Mouse (Mus musculus) neural tube, embryonic 12.5 days (tissue): Measurements from ENCODE around the gene Ezr. TPM values are rescaled to one million over a fixed set of nuclear protein-coding genes. Genes with fewer than 3 reads are reported as not detected.
"Not testable (repeated sequence)": the region's sequence is repeated elsewhere in the genome, so short reads cannot be mapped to it uniquely, and the experiment has no call there.

ENCODE experiments used
- ATAC-seq: fragments of 200-750 bp; cut with Nextera tagmentation; 2 replicates; pipeline ENCODE4 v1.8.0; 2017; ENCODE audit warnings: low read depth, mild to moderate bottlenecking, moderate TSS enrichment, moderate library complexity; ENCODE audit not compliant: low FRiP score
- H3K27ac ChIP-seq: fragments of 300-500 bp; sonication (generic); 2 replicates; pipeline ENCODE4 v1.5.1; 2016
- H3K27me3 ChIP-seq: fragments of 300-500 bp; sonication (generic); replicated peaks from 2 replicates; pipeline ENCODE4 v1.6.1; 2016; ENCODE audit warnings: mild to moderate bottlenecking
- H3K36me3 ChIP-seq: fragments of 300-500 bp; sonication (generic); 2 replicates; pipeline ENCODE4 v1.6.1; 2016; ENCODE audit warnings: mild to moderate bottlenecking
- H3K4me1 ChIP-seq: fragments of 300-500 bp; sonication (generic); 2 replicates; pipeline ENCODE4 v1.6.1; 2016
- H3K4me2 ChIP-seq: fragments of 300-500 bp; sonication (generic); replicated peaks from 2 replicates; pipeline ENCODE4 v1.6.1; 2016; ENCODE audit warnings: mild to moderate bottlenecking
- H3K4me3 ChIP-seq: fragments of 300-500 bp; sonication (generic); 2 replicates; pipeline ENCODE4 v1.5.1; 2016
- H3K9ac ChIP-seq: fragments of 300-500 bp; sonication (generic); 2 replicates; pipeline ENCODE4 v1.6.1; 2016; ENCODE audit warnings: mild to moderate bottlenecking
- H3K9me3 ChIP-seq: fragments of 300-500 bp; sonication (generic); 2 replicates; pipeline ENCODE4 v1.6.1; 2016; ENCODE audit warnings: mild to moderate bottlenecking
- WGBS: fragments of 180-500 bp; shearing (Covaris S2); methylation state at CpG from one replicate; pipeline ENCODE4 v1.1.7; 2016; 5-methylcytosine and 5-hydroxymethylcytosine counted together
- polyA plus RNA-seq: library from polyadenylated mRNA; unstranded; fragments of >200 nt; fragmentation: Nextera tagmentation; extraction: Ambion mirVana; gene quantifications from 2 replicates; pipeline ENCODE4 v1.2.1, GENCODE M21; 2016

The Ezr gene
- polyA plus RNA-seq, 1 experiment from 2014 or later, result 87.8 TPM

DNA sequence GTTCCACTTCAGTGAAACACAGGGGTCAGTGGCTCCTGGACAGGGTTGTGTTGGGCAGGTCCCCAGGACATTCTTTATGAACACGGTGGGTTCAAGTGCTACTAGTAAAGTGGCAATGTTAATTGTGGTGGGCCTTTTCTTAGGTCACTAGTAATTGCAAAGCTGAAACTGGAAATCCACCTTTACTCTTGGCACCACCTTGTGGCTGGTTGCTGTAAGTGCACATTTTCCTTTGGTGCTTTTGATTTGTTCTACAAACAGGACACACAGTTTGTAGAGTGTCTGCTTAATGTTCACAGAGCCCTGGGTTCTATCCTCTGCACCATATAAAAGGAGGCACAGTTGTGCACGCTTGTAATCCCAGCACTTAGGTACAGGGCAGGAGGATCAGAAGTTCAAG is 91.0 kb downstream of the Ezr start:
- not testable (repeated sequence) for H3K36me3 ChIP-seq, H3K4me3 ChIP-seq, H3K9ac ChIP-seq, H3K27ac ChIP-seq, ATAC-seq, H3K27me3 ChIP-seq, H3K9me3 ChIP-seq, H3K4me2 ChIP-seq, H3K4me1 ChIP-seq
- whole genome bisulfite sequencing, result 12% methylated on average over 2 of the region's 2 CpGs

DNA sequence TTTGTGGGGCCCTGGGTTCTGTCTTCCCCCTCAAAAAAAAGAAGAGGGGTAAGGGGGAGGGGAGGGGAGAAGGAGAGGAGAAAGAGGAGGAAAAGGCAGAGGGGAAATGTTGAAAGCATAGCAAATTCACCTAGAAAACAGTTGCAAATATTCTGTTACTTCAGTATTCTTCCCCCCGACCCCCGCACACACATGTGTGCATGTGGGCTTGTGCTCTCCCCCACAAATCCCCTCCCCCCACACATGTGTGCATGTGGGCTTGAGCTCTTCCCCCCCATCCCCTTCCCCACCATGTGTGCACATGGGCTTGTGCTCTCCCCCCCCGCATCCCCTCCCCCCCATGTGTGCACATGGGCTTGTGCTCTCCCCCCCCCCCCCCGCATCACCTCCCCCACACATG is 93.2 kb downstream of the Ezr start:
- H3K4me1 ChIP-seq, ATAC-seq, H3K36me3 ChIP-seq, H3K4me3 ChIP-seq, H3K4me2 ChIP-seq, H3K9ac ChIP-seq, H3K9me3 ChIP-seq, H3K27me3 ChIP-seq, H3K27ac ChIP-seq: not testable (repeated sequence)
- whole genome bisulfite sequencing, result 88% methylated on average over 2 of the region's 4 CpGs

Other genes with a start within 250 kb of the Ezr start
- 61.0 and 78.0 TPM in 2 replicates for gene Dynlt1c, start 181.1 kb downstream of the Ezr start, polyA plus RNA-seq
- gene Dynlt1f, start 126.9 kb downstream of the Ezr start, polyA plus RNA-seq, result 345 and 348 TPM in 2 replicates
- 0.16 and 0.18 TPM in 2 replicates for gene Sytl3, start 123.7 kb downstream of the Ezr start, polyA plus RNA-seq
- gene Rsph3b, start 165.9 kb upstream of the Ezr start, polyA plus RNA-seq, result 39.4 and 41.6 TPM in 2 replicates
- gene Tagap1, start 178.4 kb upstream of the Ezr start, polyA plus RNA-seq, result 50.4 and 55.7 TPM in 2 replicates
- 105 and 110 TPM in 2 replicates for gene Rnaset2b, start 187.8 kb upstream of the Ezr start, polyA plus RNA-seq
- gene Gm49721, start 196.1 kb upstream of the Ezr start, polyA plus RNA-seq, result 0.28 and 0.38 TPM in 2 replicates
- gene Gm1604a, start 242.8 kb upstream of the Ezr start, polyA plus RNA-seq, result not detected in 2 replicates